ENCODE assay signal across 9 mouse cellular contexts in the genomic region with DNA sequence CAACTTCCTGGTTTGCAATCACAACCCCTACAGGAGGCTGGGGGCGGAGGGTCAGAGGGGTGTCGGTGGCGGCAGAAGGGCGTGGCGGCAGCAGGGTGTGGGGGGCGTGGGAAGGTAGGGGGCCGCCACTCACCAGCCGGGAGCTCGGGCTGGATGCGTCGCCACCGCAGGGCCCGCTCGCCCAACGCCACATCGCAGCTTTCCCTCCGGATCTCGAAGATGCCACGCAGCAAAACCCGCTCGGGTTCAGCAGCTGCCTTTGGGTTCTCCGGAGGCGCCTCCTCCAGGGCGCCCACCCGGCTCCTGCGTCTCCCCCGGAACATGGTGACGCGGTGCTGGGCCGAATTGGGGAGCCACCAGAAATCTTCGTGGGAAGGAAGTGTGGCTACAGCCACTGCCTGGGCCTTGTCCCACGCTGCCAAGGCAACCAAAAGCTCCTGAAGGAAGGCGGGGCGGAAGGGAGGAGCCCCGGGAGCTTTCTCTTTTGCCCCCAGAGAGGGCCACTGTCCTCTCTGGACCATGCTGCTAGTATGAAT. TPM values are rescaled to one million over a fixed set of nuclear protein-coding genes. Genes with fewer than 3 reads are reported as not detected.
DNase-seq lines count a peak whose midpoint lies in the region; ATAC-seq lines count a peak whose summit lies in the region.
"Had no signal": no experiment of that assay in that cellular context is flagged by ENCODE, and none has a peak within 500 bp of the region (broad histone marks: within the 10 kb centered on the region; RNA-seq: fewer than 3 reads in every experiment).

No protein-coding gene starts in this region.

- H3K9me3 ChIP-seq in forebrain, embryonic 15.5 days, result no peaks in the 10 kb centered on the region
- no peaks in the 10 kb centered on the region for H3K9me3 ChIP-seq in hindbrain, embryonic 14.5 days (ENCODE audit: control insufficient read depth, low read length)
- H3K9me3 ChIP-seq in liver, embryonic 15.5 days (replicated peaks), result no peaks in the 10 kb centered on the region
- H3K9me3 ChIP-seq in neural tube, embryonic 15.5 days (replicated peaks), result no peaks in the 10 kb centered on the region

- DNase-seq in frontal cortex, adult 2 months (ENCODE audit: extremely low spot score in 1 of 2, low spot score in 1 of 2), result no peak
- peak; percentile 60 for DNase-seq in cerebellum, adult 11 months
- DNase-seq in hindbrain, embryonic 14.5 days (ENCODE audit: low spot score), result no peak
- no peak for DNase-seq in spleen, postnatal 36 days (ENCODE audit: low spot score in 2 of 2)

- WGBS in forebrain, embryonic 15.5 days, result 1% methylated on average over 35 of the region's 35 CpGs
- WGBS in hindbrain, embryonic 14.5 days, result under 1% methylated on average over 35 of the region's 35 CpGs
- under 1% methylated on average over 35 of the region's 35 CpGs for WGBS in liver, embryonic 15.5 days (ENCODE audit: insufficient replicate concordance)
- under 1% methylated on average over 35 of the region's 35 CpGs for WGBS in neural tube, embryonic 15.5 days

- ATAC-seq in frontal cortex, adult (ENCODE audit: low TSS enrichment), result peak; percentile 93
- ATAC-seq in forebrain, embryonic 15.5 days (replicated peaks), result peak; percentile 60
- peak; percentile 37; the same call in 1 of the 2 replicates for ATAC-seq in hindbrain, embryonic 14.5 days (ENCODE audit: low FRiP score)
- ATAC-seq in liver, embryonic 15.5 days (ENCODE audit: insufficient read depth), result no peak
- ATAC-seq in neural tube, embryonic 15.5 days (ENCODE audit: low FRiP score), result no peak

- no peak overlapping the region for H3K27ac ChIP-seq in forebrain, embryonic 15.5 days (replicated peaks)
- no peak overlapping the region for H3K27ac ChIP-seq in hindbrain, embryonic 14.5 days
- H3K27ac ChIP-seq in liver, embryonic 15.5 days (replicated peaks), result no peak overlapping the region
- H3K27ac ChIP-seq in neural tube, embryonic 15.5 days (replicated peaks), result no peak overlapping the region

- H3K9ac ChIP-seq in forebrain, embryonic 15.5 days (replicated peaks), result peak overlapping the region; percentile 22
- H3K9ac ChIP-seq in hindbrain, embryonic 14.5 days, result peak overlapping the region; percentile 10; the same call in 1 of the 2 replicates
- H3K9ac ChIP-seq in liver, embryonic 15.5 days, result no peak overlapping the region
- no peak overlapping the region; the same call in 1 of the 2 replicates for H3K9ac ChIP-seq in neural tube, embryonic 15.5 days (replicated peaks)

- peaks cover 8% of the 10 kb centered on the region for H3K4me1 ChIP-seq in forebrain, embryonic 15.5 days
- H3K4me1 ChIP-seq in hindbrain, embryonic 14.5 days (replicated peaks; ENCODE audit: control insufficient read depth, insufficient read depth, low read length), result peaks cover 10% of the 10 kb centered on the region; the same call in 1 of the 2 replicates
- peaks cover 11% of the 10 kb centered on the region; the same call in 1 of the 2 replicates for H3K4me1 ChIP-seq in liver, embryonic 15.5 days (replicated peaks)
- H3K4me1 ChIP-seq in neural tube, embryonic 15.5 days, result peaks cover 11% of the 10 kb centered on the region

- H3K4me3 ChIP-seq in forebrain, embryonic 15.5 days, result peak overlapping the region; percentile 37
- peak overlapping the region; percentile 35 for H3K4me3 ChIP-seq in hindbrain, embryonic 14.5 days (replicated peaks; ENCODE audit: low read length)
- peak overlapping the region; percentile 56 for H3K4me3 ChIP-seq in liver, embryonic 15.5 days (replicated peaks)
- H3K4me3 ChIP-seq in neural tube, embryonic 15.5 days (replicated peaks), result peak overlapping the region; percentile 33

- H3K27me3 ChIP-seq in forebrain, embryonic 15.5 days, result peaks cover 20% of the 10 kb centered on the region
- H3K27me3 ChIP-seq in hindbrain, embryonic 14.5 days (ENCODE audit: control insufficient read depth, insufficient read depth, low read length), result peaks cover 23% of the 10 kb centered on the region; the same call in 1 of the 2 replicates
- peaks cover 26% of the 10 kb centered on the region for H3K27me3 ChIP-seq in liver, embryonic 15.5 days
- peaks cover 18% of the 10 kb centered on the region for H3K27me3 ChIP-seq in neural tube, embryonic 15.5 days (replicated peaks)
- H3K27me3 ChIP-seq: CH12.LX had no signal

- no peaks in the 10 kb centered on the region for H3K36me3 ChIP-seq in forebrain, embryonic 15.5 days
- no peaks in the 10 kb centered on the region for H3K36me3 ChIP-seq in hindbrain, embryonic 14.5 days (replicated peaks; ENCODE audit: control insufficient read depth, insufficient read depth)
- no peaks in the 10 kb centered on the region for H3K36me3 ChIP-seq in liver, embryonic 15.5 days (replicated peaks)
- no peaks in the 10 kb centered on the region for H3K36me3 ChIP-seq in neural tube, embryonic 15.5 days

- H3K4me2 ChIP-seq in forebrain, embryonic 15.5 days (replicated peaks), result peak overlapping the region; percentile 74
- peak overlapping the region; percentile 71 for H3K4me2 ChIP-seq in hindbrain, embryonic 14.5 days (replicated peaks)
- H3K4me2 ChIP-seq in liver, embryonic 15.5 days, result peak overlapping the region; percentile 69
- H3K4me2 ChIP-seq in neural tube, embryonic 15.5 days, result peak overlapping the region; percentile 69

RNA-seq across cellular contexts. Expression of a gene that starts 27.9 kb away (rescaled TPM):
- polyA plus RNA-seq in frontal cortex, adult 2 months (2012; rRNA removed), result 10.1 and 11.0 TPM in 2 replicates
- polyA plus RNA-seq in forebrain, embryonic 15.5 days (2015; fragmentation: Nextera tagmentation; extraction: Ambion mirVana), result 72.5 and 78.1 TPM in 2 replicates
- 35.4 and 38.0 TPM in 2 replicates for polyA plus RNA-seq in hindbrain, embryonic 14.5 days (2014; fragmentation: Nextera tagmentation; extraction: Ambion mirVana)
- polyA plus RNA-seq in liver, embryonic 15.5 days (2015; fragmentation: Nextera tagmentation; extraction: Ambion mirVana), result not detected in 2 replicates
- polyA plus RNA-seq in neural tube, embryonic 15.5 days (2015; fragmentation: Nextera tagmentation; extraction: Ambion mirVana), result 11.0 and 16.9 TPM in 2 replicates

RNA-seq across cellular contexts. Expression of a gene that starts 27.9 kb away (rescaled TPM):
- polyA plus RNA-seq in frontal cortex, adult 2 months (2012; rRNA removed), result 2.2 and 2.6 TPM in 2 replicates
- polyA plus RNA-seq in forebrain, embryonic 15.5 days (2015; fragmentation: Nextera tagmentation; extraction: Ambion mirVana), result 1.4 and 1.7 TPM in 2 replicates
- 1.2 and 1.7 TPM in 2 replicates for polyA plus RNA-seq in hindbrain, embryonic 14.5 days (2014; fragmentation: Nextera tagmentation; extraction: Ambion mirVana)
- 4.3 and 4.8 TPM in 2 replicates for polyA plus RNA-seq in liver, embryonic 15.5 days (2015; fragmentation: Nextera tagmentation; extraction: Ambion mirVana)
- 0.69 and 2.0 TPM in 2 replicates for polyA plus RNA-seq in neural tube, embryonic 15.5 days (2015; fragmentation: Nextera tagmentation; extraction: Ambion mirVana)

Comparison
In these comparisons a context has a peak if more than half of its experiments do, and no peak if none do; other contexts are left out.
1. ATAC-seq: peak in frontal cortex, adult (single experiment), forebrain, embryonic 15.5 days (single experiment) and hindbrain, embryonic 14.5 days (single experiment); none in liver, embryonic 15.5 days (single experiment) and neural tube, embryonic 15.5 days (single experiment).
2. H3K9ac ChIP-seq: peak in forebrain, embryonic 15.5 days (single experiment) and hindbrain, embryonic 14.5 days (single experiment); none in liver, embryonic 15.5 days (single experiment) and neural tube, embryonic 15.5 days (single experiment).
3. RNA of a gene that starts 27.9 kb away (polyA plus RNA-seq): 72.5 to 78.1 TPM in forebrain, embryonic 15.5 days, 35.4 to 38.0 TPM in hindbrain, embryonic 14.5 days, 11.0 to 16.9 TPM in neural tube, embryonic 15.5 days and 10.1 to 11.0 TPM in frontal cortex, adult 2 months; not detected in liver, embryonic 15.5 days; every median in the first group is over 10 times any median in the second.
4. Peak in every context shown above with its lines, with median percentiles within 50 percentile points of each other: H3K4me2 ChIP-seq and H3K4me3 ChIP-seq.